Mouse (Mus musculus) midbrain, embryonic 12.5 days (tissue): ENCODE results near the gene Klrb1c. TPM values are rescaled to one million over a fixed set of nuclear protein-coding genes. Genes with fewer than 3 reads are reported as not detected.
"Not testable (repeated sequence)": the region's sequence is repeated elsewhere in the genome, so short reads cannot be mapped to it uniquely, and the experiment has no call there.

Source experiments
- ATAC-seq: fragments of 200-750 bp; cut with Nextera tagmentation; 2 replicates; pipeline ENCODE4 v1.8.0; 2017; ENCODE audit warnings: low read depth, moderate TSS enrichment, moderate library complexity; ENCODE audit not compliant: low FRiP score
- H3K27ac ChIP-seq: fragments of 300-500 bp; sonication (generic); replicated peaks from 2 replicates; pipeline ENCODE4 v1.5.1; 2016; ENCODE audit warnings: mild to moderate bottlenecking
- H3K27me3 ChIP-seq: fragments of 300-500 bp; sonication (generic); 2 replicates; pipeline ENCODE4 v1.6.1; 2016; ENCODE audit warnings: mild to moderate bottlenecking
- H3K36me3 ChIP-seq: fragments of 300-500 bp; sonication (generic); 2 replicates; pipeline ENCODE4 v1.6.1; 2016
- H3K4me1 ChIP-seq: fragments of 300-500 bp; sonication (generic); 2 replicates; pipeline ENCODE4 v1.6.1; 2016
- H3K4me2 ChIP-seq: fragments of 300-500 bp; sonication (generic); replicated peaks from 2 replicates; pipeline ENCODE4 v1.6.1; 2016; ENCODE audit warnings: mild to moderate bottlenecking, moderate library complexity
- H3K4me3 ChIP-seq: fragments of 300-500 bp; sonication (generic); 2 replicates; pipeline ENCODE4 v1.5.1; 2016; ENCODE audit warnings: mild to moderate bottlenecking
- H3K9ac ChIP-seq: fragments of 300-500 bp; sonication (generic); replicated peaks from 2 replicates; pipeline ENCODE4 v1.6.1; 2016; ENCODE audit warnings: mild to moderate bottlenecking, moderate library complexity
- H3K9me3 ChIP-seq: fragments of 300-500 bp; sonication (generic); 2 replicates; pipeline ENCODE4 v1.6.1; 2016; ENCODE audit warnings: mild to moderate bottlenecking
- WGBS: fragments of 180-500 bp; shearing (Covaris S2); methylation state at CpG from one replicate; pipeline ENCODE4 v1.1.7; 2016; 5-methylcytosine and 5-hydroxymethylcytosine counted together
- polyA plus RNA-seq: library from polyadenylated mRNA; unstranded; fragments of >200 nt; fragmentation: Nextera tagmentation; extraction: Ambion mirVana; gene quantifications from 2 replicates; pipeline ENCODE4 v1.2.1, GENCODE M21; 2016

Gene Klrb1c
- polyA plus RNA-seq, 1 experiment from 2014 or later: not detected

GRCm38 (mm10) chr6:128807021-128807420 is 18.0 kb upstream of the Klrb1c start:
- Histone ChIP-seq H3K9me3 (no peaks in the 10 kb centered on the region), H3K9ac (no peak overlapping the region), H3K4me2 (no peak overlapping the region), H3K4me3 (no peak overlapping the region), H3K4me1 (0 out of 2 replicates have a peak, but pooled peaks cover 3% of the 10 kb centered on the region), H3K36me3 (no peaks in the 10 kb centered on the region), H3K27ac (no peak overlapping the region), H3K27me3 (no peaks in the 10 kb centered on the region)
- WGBS: 73% methylated on average over 3 of the region's 3 CpGs
- no peak for ATAC-seq

GRCm38 (mm10) chr6:128804823-128805640 is 16.0 kb upstream of the Klrb1c start:
- H3K9me3 ChIP-seq, H3K27me3 ChIP-seq, H3K4me1 ChIP-seq, H3K9ac ChIP-seq, H3K36me3 ChIP-seq, H3K4me2 ChIP-seq, H3K4me3 ChIP-seq: not testable (repeated sequence)
- H3K27ac ChIP-seq: peak overlapping the region; percentile 36; the same call in 1 of the 2 replicates
- 65% methylated on average over 7 of the region's 7 CpGs for WGBS
- ATAC-seq: peak; percentile 28

GRCm38 (mm10) chr6:128802999-128803857 is 14.2 kb upstream of the Klrb1c start:
- Histone ChIP-seq H3K27me3 (no peaks in the 10 kb centered on the region), H3K4me2 (peak overlapping the region; percentile 55), H3K9me3 (no peaks in the 10 kb centered on the region), H3K9ac (no peak overlapping the region; the same call in 1 of the 2 replicates), H3K27ac (peak overlapping the region; percentile 75; the same call in 1 of the 2 replicates), H3K4me1 (peaks cover 5% of the 10 kb centered on the region), H3K4me3 (peak overlapping the region; percentile 48), H3K36me3 (no peaks in the 10 kb centered on the region)
- WGBS: 6% methylated on average over 26 of the region's 26 CpGs
- peak; percentile 93 for ATAC-seq

GRCm38 (mm10) chr6:128802557-128802956 is 13.5 kb upstream of the Klrb1c start:
- H3K36me3 ChIP-seq: no peaks in the 10 kb centered on the region
- no peaks in the 10 kb centered on the region for H3K9me3 ChIP-seq
- H3K27ac ChIP-seq: peak overlapping the region; percentile 75
- H3K4me3 ChIP-seq: peak overlapping the region; percentile 48
- H3K4me1 ChIP-seq: peaks cover 11% of the 10 kb centered on the region
- WGBS: 6% methylated on average over 10 of the region's 10 CpGs
- peak; percentile 48 for ATAC-seq
- H3K27me3 ChIP-seq: no peaks in the 10 kb centered on the region
- H3K9ac ChIP-seq: peak overlapping the region; percentile 54; the same call in 1 of the 2 replicates
- peak overlapping the region; percentile 55 for H3K4me2 ChIP-seq

- H3K36me3 ChIP-seq, H3K4me2 ChIP-seq, H3K4me3 ChIP-seq, H3K9me3 ChIP-seq, H3K27me3 ChIP-seq, H3K9ac ChIP-seq, ATAC-seq, H3K27ac ChIP-seq: not testable (repeated sequence)
- WGBS: 88% methylated on average over 5 of the region's 5 CpGs
- H3K4me1 ChIP-seq: peaks cover 12% of the 10 kb centered on the region
These were observed 11.7 kb upstream of the Klrb1c start for GRCm38 (mm10) chr6:128800696-128801095.

DNA sequence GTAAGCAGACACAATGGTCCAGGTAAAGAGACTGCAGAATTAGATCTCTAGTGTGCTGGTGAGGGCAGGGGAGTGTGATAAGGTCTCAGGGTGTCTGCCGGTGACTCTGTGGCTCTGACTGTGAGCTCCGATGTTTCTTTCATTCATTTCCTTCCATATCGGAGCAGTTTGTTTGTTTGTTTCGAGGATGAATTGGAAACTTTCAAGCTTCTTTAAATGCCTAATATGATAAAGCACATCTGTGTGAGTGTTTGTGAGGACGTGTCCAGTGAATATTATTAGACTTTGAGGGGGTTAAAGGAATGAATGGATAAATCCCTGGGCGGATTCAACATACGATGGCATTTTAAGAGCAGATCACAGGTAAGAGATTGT is 10.9 kb upstream of the Klrb1c start:
- Histone ChIP-seq H3K9ac (peak overlapping the region; percentile 41), H3K4me2 (peak overlapping the region; percentile 56), H3K4me3 (peak overlapping the region; percentile 61), H3K9me3 (no peaks in the 10 kb centered on the region), H3K27ac (peak overlapping the region; percentile 60), H3K36me3 (no peaks in the 10 kb centered on the region), H3K27me3 (no peaks in the 10 kb centered on the region), H3K4me1 (peaks cover 12% of the 10 kb centered on the region)
- 28% methylated on average over 7 of the region's 7 CpGs for WGBS
- ATAC-seq: no peak

DNA sequence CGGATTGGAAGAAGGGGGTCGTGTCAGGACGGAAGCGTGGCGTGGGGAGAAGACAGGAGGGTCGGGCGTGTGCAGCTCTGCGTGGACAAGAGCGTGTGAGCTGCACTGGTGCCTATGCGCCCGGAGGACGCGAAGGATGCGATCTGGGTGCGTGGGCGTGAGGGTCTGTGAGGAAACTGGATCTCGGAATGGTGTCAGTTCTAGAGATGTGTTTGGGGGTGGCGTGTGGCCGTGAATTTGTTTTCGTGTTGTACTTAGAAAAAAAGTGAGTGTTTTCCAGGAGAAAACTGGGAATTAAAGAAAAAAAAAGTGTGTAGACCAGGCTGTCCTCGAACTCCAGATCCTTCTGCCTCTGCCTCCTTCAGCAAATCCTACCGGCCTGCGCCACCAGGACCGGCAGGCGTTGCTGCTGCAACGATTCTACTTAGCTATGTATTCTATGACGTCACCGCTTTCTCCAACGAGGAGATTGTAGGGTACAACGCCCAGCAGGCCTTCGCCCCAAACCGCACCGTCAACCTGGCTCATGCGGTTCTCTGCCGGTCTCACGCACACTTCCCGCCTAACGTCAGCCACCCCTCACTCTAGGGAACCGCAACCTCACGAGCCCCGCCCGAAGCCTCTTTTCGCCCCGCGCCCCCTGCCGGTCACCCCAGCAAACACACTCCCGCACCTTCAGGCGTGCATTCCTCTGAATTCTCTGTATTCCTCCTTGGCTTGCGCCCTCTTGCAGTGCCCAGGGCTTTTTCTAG is 10.3 kb upstream of the Klrb1c start:
- Histone ChIP-seq H3K4me2 (peak overlapping the region; percentile 56), H3K27ac (peak overlapping the region; percentile 72), H3K4me1 (peaks cover 12% of the 10 kb centered on the region), H3K4me3 (peak overlapping the region; percentile 61), H3K9ac (peak overlapping the region; percentile 62)
- ATAC-seq: peak; percentile 74
- H3K27me3 ChIP-seq, H3K9me3 ChIP-seq, H3K36me3 ChIP-seq: not testable (repeated sequence)
- under 1% methylated on average over 49 of the region's 49 CpGs for WGBS

DNA sequence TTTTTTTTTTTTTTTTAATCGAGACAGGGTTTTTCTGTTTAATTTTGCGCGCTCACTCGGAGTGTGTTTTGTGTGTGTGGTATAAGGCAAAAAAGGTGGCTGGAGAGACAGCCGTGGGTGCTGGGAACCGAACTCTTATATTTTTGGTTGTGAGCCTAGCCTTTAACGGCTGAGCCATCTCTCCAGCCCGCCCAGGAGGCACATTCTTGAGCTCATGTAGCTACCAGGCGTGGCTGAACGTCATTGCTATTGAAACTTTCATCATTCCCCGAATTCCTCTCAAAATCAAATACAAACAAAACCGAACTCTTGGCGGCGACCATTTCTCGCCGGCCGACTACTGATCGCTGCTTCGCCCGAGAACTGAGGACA is 9.7 kb upstream of the Klrb1c start:
- Histone ChIP-seq H3K4me3 (peak overlapping the region; percentile 61), H3K9ac (peak overlapping the region; percentile 62), H3K4me1 (peaks cover 12% of the 10 kb centered on the region), H3K4me2 (peak overlapping the region; percentile 56), H3K27ac (peak overlapping the region; percentile 72)
- WGBS: under 1% methylated on average over 20 of the region's 20 CpGs
- ATAC-seq: peak; percentile 13; the same call in 1 of the 2 replicates
- not testable (repeated sequence) for H3K27me3 ChIP-seq, H3K36me3 ChIP-seq, H3K9me3 ChIP-seq

DNA sequence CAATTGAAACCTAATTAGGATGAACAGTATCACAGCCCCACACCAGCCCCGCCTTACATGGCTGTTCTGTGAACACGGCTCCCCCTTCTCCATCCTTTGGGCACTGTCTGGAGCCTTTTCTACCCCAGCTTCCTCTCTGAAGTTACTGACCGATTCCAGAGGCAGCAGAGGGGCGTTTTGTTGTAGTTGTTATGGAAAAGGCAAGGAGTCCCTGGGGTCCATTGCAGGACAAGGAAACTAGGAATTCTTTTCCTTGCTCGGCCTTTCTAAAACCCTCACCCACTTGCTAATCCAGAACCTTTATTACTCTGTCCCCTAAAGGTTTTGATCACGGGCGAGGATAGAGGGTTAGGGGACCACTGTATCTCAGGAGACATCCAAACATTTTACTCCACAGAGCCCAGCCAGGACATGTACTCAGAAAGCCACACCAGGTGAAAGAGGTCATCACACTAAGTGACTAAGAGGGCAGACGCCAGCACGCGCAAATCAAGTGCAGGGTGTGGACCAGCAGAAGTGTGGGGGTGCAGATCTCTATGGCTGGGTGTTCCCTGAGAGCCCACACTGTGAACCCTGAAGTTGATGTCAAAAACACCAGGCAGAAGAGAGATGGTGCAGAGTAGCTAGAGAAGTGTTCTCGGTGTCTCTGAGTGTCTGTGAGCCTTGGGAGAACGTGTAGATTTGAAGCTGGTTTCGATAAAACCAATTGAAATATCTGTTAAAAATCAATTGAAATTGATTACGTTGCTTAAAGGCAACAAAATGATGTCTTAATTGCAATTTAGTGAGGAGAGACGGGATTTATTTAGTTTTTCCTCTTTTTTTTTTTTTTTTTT is 9.1 kb upstream of the Klrb1c start:
- Histone ChIP-seq H3K36me3 (no peaks in the 10 kb centered on the region), H3K27ac (no peak overlapping the region), H3K9ac (peak overlapping the region; percentile 43), H3K4me3 (peak overlapping the region; percentile 61), H3K4me1 (peaks cover 12% of the 10 kb centered on the region), H3K27me3 (no peaks in the 10 kb centered on the region), H3K9me3 (no peaks in the 10 kb centered on the region), H3K4me2 (peak overlapping the region; percentile 56)
- WGBS: 12% methylated on average over 15 of the region's 15 CpGs
- ATAC-seq: no peak

DNA sequence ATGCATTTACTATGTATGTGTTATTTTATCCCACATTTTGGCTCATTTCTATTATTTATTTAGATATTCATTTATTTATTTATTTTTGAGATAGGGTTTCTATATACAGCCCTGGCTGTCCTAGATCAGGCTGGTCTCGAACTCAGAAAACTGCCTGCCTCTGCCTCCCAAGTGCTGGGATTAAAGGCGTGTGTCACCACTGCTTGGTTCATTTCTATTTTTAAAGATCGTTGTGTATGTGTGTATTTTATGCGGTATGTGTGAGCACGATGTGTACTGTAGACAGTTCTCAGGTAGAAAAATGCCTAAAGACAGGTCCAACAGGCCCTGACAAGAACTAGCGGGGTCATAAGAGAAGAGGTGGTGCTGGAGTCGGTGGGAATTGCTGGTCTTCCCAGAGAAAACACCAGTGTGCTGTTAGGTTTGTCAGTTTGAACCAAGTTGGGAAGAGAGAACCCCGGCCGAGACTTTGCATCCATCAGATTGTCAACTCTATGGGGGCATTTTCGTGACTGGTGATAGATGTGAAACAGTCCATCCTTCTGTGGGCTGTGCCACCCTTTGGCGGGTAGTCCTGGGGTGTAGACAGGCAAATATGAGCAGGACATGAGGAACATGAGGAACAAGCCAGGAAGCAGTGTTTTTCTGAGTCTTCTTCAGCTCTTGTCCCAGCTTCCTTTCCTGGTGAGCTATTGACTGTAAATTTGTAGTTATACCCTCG is 8.3 kb upstream of the Klrb1c start:
- no peak for ATAC-seq
- H3K4me3 ChIP-seq: peak overlapping the region; percentile 61
- WGBS: 80% methylated on average over 12 of the region's 12 CpGs

More for the DNA sequence above, 8.3 kb upstream of the Klrb1c start:
- peak overlapping the region; percentile 56 for H3K4me2 ChIP-seq
- no peaks in the 10 kb centered on the region for H3K27me3 ChIP-seq
- no peak overlapping the region for H3K27ac ChIP-seq
- H3K9ac ChIP-seq: no peak overlapping the region
- no peaks in the 10 kb centered on the region for H3K9me3 ChIP-seq
- peaks cover 10% of the 10 kb centered on the region for H3K4me1 ChIP-seq
- no peaks in the 10 kb centered on the region for H3K36me3 ChIP-seq
